Mouse (Mus musculus): ENCODE results near the gene Ctnnd2.

Gene Ctnnd2

DNA sequence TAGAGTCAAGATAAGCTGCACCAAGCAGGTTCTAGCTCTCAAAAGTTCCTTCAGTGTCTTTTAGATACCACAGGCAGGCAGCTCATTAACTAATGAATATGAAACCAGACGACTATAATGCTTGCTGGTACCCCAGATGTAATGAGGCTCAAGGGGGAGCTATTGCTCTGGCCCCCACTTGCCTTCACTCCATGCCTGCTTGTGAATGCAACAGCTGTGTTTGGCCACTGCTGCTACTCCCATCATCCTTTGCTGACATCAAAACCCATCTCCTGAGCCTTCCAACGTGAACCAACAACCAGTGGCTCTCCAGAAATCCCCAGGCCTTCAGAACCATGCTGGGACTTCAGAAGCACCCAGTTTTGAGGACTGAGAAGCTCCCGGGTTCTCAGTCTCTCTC is 883.8 kb downstream of the Ctnnd2 start:
- DNase-seq (ENCODE audit: extremely low spot score, low read depth, low spot score) = no peak

DNA sequence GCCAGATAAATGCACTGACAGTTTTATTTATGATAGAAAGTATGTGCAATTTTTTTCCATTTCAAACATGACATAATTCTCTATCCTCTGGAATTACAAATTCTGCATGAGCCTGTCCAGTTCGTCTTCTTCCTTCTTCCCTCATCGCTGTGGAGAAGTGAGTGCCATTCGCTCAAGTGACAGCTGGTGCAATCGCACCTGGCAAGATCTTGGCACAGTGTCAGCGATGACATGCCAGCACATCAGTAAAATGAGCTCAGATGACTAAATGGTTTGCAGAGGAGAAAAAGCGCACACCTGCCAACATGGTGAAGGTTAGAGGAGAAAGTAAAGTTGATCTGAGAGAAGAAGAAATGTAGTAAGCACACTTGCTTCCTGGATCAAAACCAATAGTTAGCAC is 885.9 kb downstream of the Ctnnd2 start:
- no peak for DNase-seq (ENCODE audit: extremely low spot score, low read depth, low spot score)

DNA sequence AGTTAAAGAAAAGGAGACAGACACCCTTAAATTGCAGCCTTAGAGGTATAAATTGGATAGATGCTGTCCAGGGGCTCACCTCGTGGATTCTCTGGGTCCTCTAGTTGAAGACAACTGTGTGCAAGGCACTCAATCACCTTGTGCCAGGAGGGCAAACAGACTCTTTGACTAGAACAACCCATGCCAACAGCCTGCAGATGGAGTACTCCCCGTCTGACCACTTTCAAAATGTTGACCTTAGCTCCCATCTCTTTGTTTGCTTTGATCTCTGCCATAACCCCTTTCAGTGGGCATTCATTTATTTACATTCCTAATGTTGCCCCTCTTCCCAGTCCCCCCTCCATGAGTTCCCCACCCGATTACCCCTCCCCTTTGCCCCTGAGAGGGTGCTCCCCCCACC is 891.3 kb downstream of the Ctnnd2 start:
- no peak for DNase-seq (ENCODE audit: extremely low spot score, low read depth, low spot score)

DNA sequence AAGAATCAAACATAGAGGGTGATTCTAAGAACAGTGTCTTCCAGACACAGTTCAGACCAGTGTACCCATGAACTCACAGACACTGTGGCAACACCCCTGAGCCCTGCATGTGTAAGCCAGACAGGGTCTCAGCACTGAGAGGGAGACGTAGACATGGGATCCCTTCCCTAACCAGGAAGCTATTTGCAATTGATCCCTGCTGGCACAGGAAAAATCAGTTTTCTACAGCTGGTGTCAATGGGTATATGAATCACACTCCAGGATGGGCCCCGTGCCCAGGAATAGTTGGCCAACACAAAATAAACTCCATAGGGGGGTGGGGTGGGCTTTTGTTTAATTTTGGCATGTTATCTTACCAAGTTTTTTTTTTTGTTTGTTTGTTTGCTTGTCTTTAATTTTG is 895.7 kb downstream of the Ctnnd2 start:
- DNase-seq (ENCODE audit: extremely low spot score, low read depth, low spot score) = no peak

DNA sequence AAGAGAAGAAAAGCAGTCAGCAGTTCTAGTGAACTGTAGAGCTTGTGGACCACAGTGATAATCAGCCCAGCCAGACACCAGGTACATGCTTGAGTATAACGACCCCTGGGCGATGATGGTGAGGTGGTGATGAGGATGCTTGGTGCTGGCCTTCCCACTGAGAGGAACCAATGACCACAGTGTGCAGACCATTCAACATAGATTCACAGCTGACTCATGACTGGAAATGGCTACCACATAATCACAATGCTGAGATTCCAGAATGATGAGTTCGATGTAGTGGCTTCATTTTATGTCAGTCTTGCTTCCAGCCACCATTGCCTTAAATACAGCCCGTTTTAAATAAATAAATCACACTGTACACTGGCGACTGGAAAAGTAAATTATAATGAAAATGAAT is 897.9 kb downstream of the Ctnnd2 start:
- DNase-seq (ENCODE audit: extremely low spot score, low read depth, low spot score) = no peak

Measured in hindlimb bud, embryonic 11.5 days (tissue).